Mouse (Mus musculus) cortical plate, adult 2 months (tissue): ENCODE measurements at regions not wholly inside any gene's neighbourhood (a gene's known extent, or its start where the extent isn't known, plus 50 kb on each side); places are given as distances from the start of the nearest gene placed in this dataset.

Experiments
- H3K27ac ChIP-seq: fragments of 200-500 bp; 2 replicates; pipeline ENCODE4 v1.5.1; 2012; ENCODE audit warnings: low read length, control low read depth, inconsistent platforms; ENCODE audit not compliant: insufficient read depth
- H3K4me1 ChIP-seq: fragments of 200-500 bp; 2 replicates; pipeline ENCODE4 v1.6.1; 2011; ENCODE audit warnings: low read length; ENCODE audit not compliant: control insufficient read depth, insufficient read depth
- H3K4me3 ChIP-seq: fragments of 200-500 bp; 2 replicates; pipeline ENCODE4 v1.5.1; 2011; ENCODE audit warnings: mild to moderate bottlenecking, low read length, control low read depth; ENCODE audit not compliant: insufficient read depth
- CTCF ChIP-seq: fragments of 200-500 bp; IDR thresholded peaks from 2 replicates; pipeline ENCODE4 v1.5.1; 2011; ENCODE audit warnings: mild to moderate bottlenecking, control low read depth, low read length; ENCODE audit not compliant: insufficient read depth; ENCODE audit errors: extremely low read depth
- POLR2A ChIP-seq: fragments of 200-500 bp; IDR thresholded peaks from 2 replicates; pipeline ENCODE4 v1.6.1; 2011; ENCODE audit warnings: mild to moderate bottlenecking, low read length, control low read depth; ENCODE audit not compliant: insufficient read depth; ENCODE audit errors: extremely low read depth

GRCm38 (mm10) chr11:105538421-105539210 lies 51.2 kb upstream of the Tanc2 start:
- TF ChIP-seq CTCF (no peak), POLR2A (no peak)
- Histone ChIP-seq H3K27ac (no peak overlapping the region), H3K4me3 (no peak overlapping the region), H3K4me1 (0 out of 2 replicates have a peak, but pooled peaks cover 2% of the 10 kb centered on the region)

- Histone ChIP-seq H3K27ac (no peak overlapping the region), H3K4me3 (no peak overlapping the region), H3K4me1 (no peaks in the 10 kb centered on the region)
- no peak for TF ChIP-seq POLR2A
These were observed 57.2 kb upstream of the Tanc2 start for GRCm38 (mm10) chr11:105532616-105533015.

- no peak overlapping the region for H3K27ac ChIP-seq
- H3K4me3 ChIP-seq, result no peak overlapping the region
- TF ChIP-seq POLR2A (no peak), CTCF (no peak)
- H3K4me1 ChIP-seq, result no peaks in the 10 kb centered on the region
These were observed 59.1 kb upstream of the Tanc2 start for GRCm38 (mm10) chr11:105530711-105531157.

GRCm38 (mm10) chr11:105526066-105526465 lies 63.7 kb upstream of the Tanc2 start:
- TF ChIP-seq POLR2A, result no peak
- TF ChIP-seq CTCF, result no peak
- Histone ChIP-seq H3K4me1 (peaks cover 2% of the 10 kb centered on the region; the same call in 1 of the 2 replicates), H3K4me3 (no peak overlapping the region), H3K27ac (no peak overlapping the region)

- no peak overlapping the region for H3K27ac ChIP-seq
- H3K4me1 ChIP-seq, result peaks cover 2% of the 10 kb centered on the region; the same call in 1 of the 2 replicates
- no peak overlapping the region for H3K4me3 ChIP-seq
- TF ChIP-seq CTCF, result no peak
- no peak for TF ChIP-seq POLR2A
These were observed 64.2 kb upstream of the Tanc2 start for GRCm38 (mm10) chr11:105525608-105526007.

- Histone ChIP-seq H3K4me3 (no peak overlapping the region), H3K4me1 (peaks cover 2% of the 10 kb centered on the region; the same call in 1 of the 2 replicates), H3K27ac (no peak overlapping the region)
- no peak for TF ChIP-seq CTCF
- TF ChIP-seq POLR2A, result no peak
These were observed 65.4 kb upstream of the Tanc2 start for GRCm38 (mm10) chr11:105524400-105524799.

GRCm38 (mm10) chr11:105523765-105524164 lies 66.0 kb upstream of the Tanc2 start:
- no peak overlapping the region for H3K4me3 ChIP-seq
- TF ChIP-seq POLR2A, result no peak
- no peak for TF ChIP-seq CTCF
- peaks cover 2% of the 10 kb centered on the region; the same call in 1 of the 2 replicates for H3K4me1 ChIP-seq
- no peak overlapping the region for H3K27ac ChIP-seq

GRCm38 (mm10) chr11:105520398-105520797 lies 63.9 kb upstream of the March10 start:
- no peak overlapping the region for H3K27ac ChIP-seq
- no peaks in the 10 kb centered on the region for H3K4me1 ChIP-seq
- TF ChIP-seq POLR2A (no peak), CTCF (no peak)
- H3K4me3 ChIP-seq, result no peak overlapping the region

GRCm38 (mm10) chr11:105513275-105513674 lies 56.7 kb upstream of the March10 start:
- H3K4me1 ChIP-seq, result peaks cover 6% of the 10 kb centered on the region
- no peak overlapping the region for H3K4me3 ChIP-seq
- H3K27ac ChIP-seq, result no peak overlapping the region
- TF ChIP-seq CTCF (no peak), POLR2A (no peak)

- no peak overlapping the region for H3K4me3 ChIP-seq
- H3K27ac ChIP-seq, result no peak overlapping the region
- peaks cover 8% of the 10 kb centered on the region for H3K4me1 ChIP-seq
- TF ChIP-seq CTCF (no peak), POLR2A (no peak)
These were observed 54.1 kb upstream of the March10 start for GRCm38 (mm10) chr11:105510626-105511025.
